Mouse (Mus musculus): Measurements from ENCODE around the gene Eid1. TPM values are rescaled to one million over a fixed set of nuclear protein-coding genes. Genes with fewer than 3 reads are reported as not detected.
A peak's percentile ranks its signal among the peaks of the same experiment; 100 is the strongest.

Gene Eid1
- total RNA-seq (2022), result 100 to 1,000 TPM; 230 to 253 (median 230) TPM

GRCm38 (mm10) chr2:125672957-125673631, at the start of gene Eid1:
Gene Eid1, plus strand, starts transcription at chr2:125673095.
- peak; percentile 53 to 78 for DNase-seq (ENCODE audit: low spot score in 2 of 2)

- no peak for DNase-seq (ENCODE audit: low spot score in 2 of 2)
Measured at GRCm38 (mm10) chr2:125623211-125623610, 49.7 kb upstream of the Eid1 start.

GRCm38 (mm10) chr2:125624127-125624685, 48.7 kb upstream of the Eid1 start:
- no peak for DNase-seq (ENCODE audit: low spot score in 2 of 2)

GRCm38 (mm10) chr2:125624837-125625351, 48.0 kb upstream of the Eid1 start, which contains the start of gene Cep152:
Gene Cep152, minus strand, starts transcription at chr2:125625113.
- DNase-seq (ENCODE audit: low spot score in 2 of 2), result peak; percentile 96 to 97

- no peak for DNase-seq (ENCODE audit: low spot score in 2 of 2)
Measured at GRCm38 (mm10) chr2:125626536-125626935, 46.4 kb upstream of the Eid1 start.

- no peak for DNase-seq (ENCODE audit: low spot score in 2 of 2)
Measured at GRCm38 (mm10) chr2:125628487-125628886, 44.4 kb upstream of the Eid1 start.

- DNase-seq (ENCODE audit: low spot score in 2 of 2), result no peak
Measured at GRCm38 (mm10) chr2:125630010-125630409, 42.9 kb upstream of the Eid1 start.

GRCm38 (mm10) chr2:125637331-125637730, 35.6 kb upstream of the Eid1 start:
- no peak for DNase-seq (ENCODE audit: low spot score in 2 of 2)

- no peak for DNase-seq (ENCODE audit: low spot score in 2 of 2)
Measured at GRCm38 (mm10) chr2:125644912-125645311, 28.0 kb upstream of the Eid1 start.

GRCm38 (mm10) chr2:125650038-125650437, 22.9 kb upstream of the Eid1 start:
- no peak for DNase-seq (ENCODE audit: low spot score in 2 of 2)

- no peak for DNase-seq (ENCODE audit: low spot score in 2 of 2)
Measured at GRCm38 (mm10) chr2:125650742-125651352, 22.0 kb upstream of the Eid1 start.

- no peak for DNase-seq (ENCODE audit: low spot score in 2 of 2)
Measured at GRCm38 (mm10) chr2:125651563-125651962, 21.3 kb upstream of the Eid1 start.

- DNase-seq (ENCODE audit: low spot score in 2 of 2), result no peak
Measured at GRCm38 (mm10) chr2:125653286-125653685, 19.6 kb upstream of the Eid1 start.

- no peak for DNase-seq (ENCODE audit: low spot score in 2 of 2)
Measured at GRCm38 (mm10) chr2:125655391-125655790, 17.5 kb upstream of the Eid1 start.

- DNase-seq (ENCODE audit: low spot score in 2 of 2), result peak; percentile 62 to 65
Measured at GRCm38 (mm10) chr2:125659823-125660536, 12.9 kb upstream of the Eid1 start.

- DNase-seq (ENCODE audit: low spot score in 2 of 2), result no peak
Measured at GRCm38 (mm10) chr2:125660537-125661130, 12.3 kb upstream of the Eid1 start.

- no peak for DNase-seq (ENCODE audit: low spot score in 2 of 2)
Measured at GRCm38 (mm10) chr2:125661156-125661555, 11.7 kb upstream of the Eid1 start.

GRCm38 (mm10) chr2:125662517-125662916, 10.4 kb upstream of the Eid1 start:
- no peak for DNase-seq (ENCODE audit: low spot score in 2 of 2)

GRCm38 (mm10) chr2:125665213-125665612, 7.7 kb upstream of the Eid1 start:
- DNase-seq (ENCODE audit: low spot score in 2 of 2), result no peak

GRCm38 (mm10) chr2:125665909-125666308, 7.0 kb upstream of the Eid1 start:
- DNase-seq (ENCODE audit: low spot score in 2 of 2), result no peak

GRCm38 (mm10) chr2:125666668-125667067, 6.2 kb upstream of the Eid1 start:
- no peak for DNase-seq (ENCODE audit: low spot score in 2 of 2)
